Mouse (Mus musculus): ENCODE data around the gene Gm10337. TPM values are rescaled to one million over a fixed set of nuclear protein-coding genes. Genes with fewer than 3 reads are reported as not detected.

Gene Gm10337
- polyA plus RNA-seq, 1 experiment from 2014 or later, result 4.8 TPM

GRCm38 (mm10) chr15:102502254-102502840, 1.2 kb upstream of the Gm10337 start:
- H3K27ac ChIP-seq, result no peak overlapping the region
- no peak for DNase-seq (ENCODE audit: low spot score)
- whole genome bisulfite sequencing, result 82% methylated on average over 9 of the region's 9 CpGs

GRCm38 (mm10) chr15:102503924-102504782, 631 bp downstream of the Gm10337 start:
- no peak overlapping the region for H3K27ac ChIP-seq

More at GRCm38 (mm10) chr15:102502254-102502840, 1.2 kb upstream of the Gm10337 start:
- Histone ChIP-seq H3K27me3 (ENCODE audit: low read depth, poor library complexity, severe bottlenecking) (no peaks in the 10 kb centered on the region), H3K9me3 (replicated peaks) (no peaks in the 10 kb centered on the region), H3K4me1 (no peaks in the 10 kb centered on the region), H3K4me3 (no peak overlapping the region), H3K36me3 (peaks cover 95% of the 10 kb centered on the region)

GRCm38 (mm10) chr15:102505073-102505769, 1.7 kb downstream of the Gm10337 start:
- Histone ChIP-seq H3K4me3 (no peak overlapping the region), H3K4me1 (peaks cover 9% of the 10 kb centered on the region), H3K9me3 (replicated peaks) (no peaks in the 10 kb centered on the region), H3K27me3 (ENCODE audit: low read depth, poor library complexity, severe bottlenecking) (no peaks in the 10 kb centered on the region), H3K27ac (0 out of 2 replicates have a peak overlapping the region, but pooled peaks have one; percentile 42), H3K36me3 (peaks cover 78% of the 10 kb centered on the region)
- 76% methylated on average over 12 of the region's 12 CpGs for WGBS
- DNase-seq (ENCODE audit: low spot score), result no peak

More at GRCm38 (mm10) chr15:102503924-102504782, 631 bp downstream of the Gm10337 start:
- H3K27me3 ChIP-seq (ENCODE audit: low read depth, poor library complexity, severe bottlenecking), result no peaks in the 10 kb centered on the region
- 89% methylated on average over 9 of the region's 9 CpGs for WGBS
- peaks cover 88% of the 10 kb centered on the region for H3K36me3 ChIP-seq
- no peaks in the 10 kb centered on the region for H3K9me3 ChIP-seq (replicated peaks)
- no peak for DNase-seq (ENCODE audit: low spot score)
- H3K4me1 ChIP-seq, result no peaks in the 10 kb centered on the region
- no peak overlapping the region for H3K4me3 ChIP-seq

- H3K27ac ChIP-seq, result no peak overlapping the region
- no peaks in the 10 kb centered on the region for H3K9me3 ChIP-seq (replicated peaks)
- H3K36me3 ChIP-seq, result peaks cover 71% of the 10 kb centered on the region
- DNase-seq (ENCODE audit: low spot score), result no peak
- H3K4me1 ChIP-seq, result peaks cover 16% of the 10 kb centered on the region
- H3K4me3 ChIP-seq, result no peak overlapping the region
- no peaks in the 10 kb centered on the region for H3K27me3 ChIP-seq (ENCODE audit: low read depth, poor library complexity, severe bottlenecking)
- 91% methylated on average over 9 of the region's 9 CpGs for WGBS
These were observed 2.4 kb downstream of the Gm10337 start for GRCm38 (mm10) chr15:102505770-102506463.

- Histone ChIP-seq H3K27ac (no peak overlapping the region), H3K36me3 (peaks cover 66% of the 10 kb centered on the region), H3K4me3 (no peak overlapping the region), H3K4me1 (peaks cover 22% of the 10 kb centered on the region), H3K9me3 (replicated peaks) (no peaks in the 10 kb centered on the region), H3K27me3 (ENCODE audit: low read depth, poor library complexity, severe bottlenecking) (no peaks in the 10 kb centered on the region)
- DNase-seq (ENCODE audit: low spot score), result no peak
- WGBS, result 80% methylated on average over 2 of the region's 2 CpGs
These were observed 2.9 kb downstream of the Gm10337 start for GRCm38 (mm10) chr15:102506464-102506830.

GRCm38 (mm10) chr15:102506864-102507263, 3.3 kb downstream of the Gm10337 start:
- H3K4me1 ChIP-seq, result peaks cover 26% of the 10 kb centered on the region
- WGBS, result 91% methylated on average over 1 of the region's 1 CpGs
- no peak overlapping the region for H3K4me3 ChIP-seq
- peaks cover 61% of the 10 kb centered on the region for H3K36me3 ChIP-seq
- no peak for DNase-seq (ENCODE audit: low spot score)
- H3K9me3 ChIP-seq (replicated peaks), result no peaks in the 10 kb centered on the region
- H3K27me3 ChIP-seq (ENCODE audit: low read depth, poor library complexity, severe bottlenecking), result no peaks in the 10 kb centered on the region
- no peak overlapping the region for H3K27ac ChIP-seq

- no peak for DNase-seq (ENCODE audit: low spot score)
- peaks cover 33% of the 10 kb centered on the region for H3K4me1 ChIP-seq
- H3K4me3 ChIP-seq, result no peak overlapping the region
- peaks cover 54% of the 10 kb centered on the region for H3K36me3 ChIP-seq
- H3K27me3 ChIP-seq (ENCODE audit: low read depth, poor library complexity, severe bottlenecking), result no peaks in the 10 kb centered on the region
- no peaks in the 10 kb centered on the region for H3K9me3 ChIP-seq (replicated peaks)
- no peak overlapping the region for H3K27ac ChIP-seq
These were observed 4.0 kb downstream of the Gm10337 start for GRCm38 (mm10) chr15:102507561-102507960.

- H3K9me3 ChIP-seq (replicated peaks), result no peaks in the 10 kb centered on the region
- no peak for DNase-seq (ENCODE audit: low spot score)
- no peak overlapping the region for H3K27ac ChIP-seq
- no peak overlapping the region for H3K4me3 ChIP-seq
- WGBS, result 84% methylated on average over 3 of the region's 3 CpGs
- H3K4me1 ChIP-seq, result peaks cover 39% of the 10 kb centered on the region
- H3K36me3 ChIP-seq, result peaks cover 47% of the 10 kb centered on the region
- no peaks in the 10 kb centered on the region for H3K27me3 ChIP-seq (ENCODE audit: low read depth, poor library complexity, severe bottlenecking)
These were observed 4.8 kb downstream of the Gm10337 start for GRCm38 (mm10) chr15:102508336-102508735.

- peaks cover 39% of the 10 kb centered on the region for H3K4me1 ChIP-seq
- H3K9me3 ChIP-seq (replicated peaks), result no peaks in the 10 kb centered on the region
- peaks cover 29% of the 10 kb centered on the region for H3K36me3 ChIP-seq
- peak overlapping the region; percentile 64 for H3K4me3 ChIP-seq
- no peaks in the 10 kb centered on the region for H3K27me3 ChIP-seq (ENCODE audit: low read depth, poor library complexity, severe bottlenecking)
- peak overlapping the region; percentile 84 for H3K27ac ChIP-seq
- peak; percentile 50 for DNase-seq (ENCODE audit: low spot score)
- WGBS, result 13% methylated on average over 9 of the region's 9 CpGs
These were observed 6.6 kb downstream of the Gm10337 start for GRCm38 (mm10) chr15:102510110-102510509.

- 4% methylated on average over 34 of the region's 34 CpGs for WGBS
- H3K27me3 ChIP-seq (ENCODE audit: low read depth, poor library complexity, severe bottlenecking), result no peaks in the 10 kb centered on the region
- peak; percentile 98 for DNase-seq (ENCODE audit: low spot score)
- peak overlapping the region; percentile 84 for H3K27ac ChIP-seq
- H3K4me1 ChIP-seq, result peaks cover 45% of the 10 kb centered on the region
- no peaks in the 10 kb centered on the region for H3K9me3 ChIP-seq (replicated peaks)
- H3K4me3 ChIP-seq, result peak overlapping the region; percentile 64
- peaks cover 25% of the 10 kb centered on the region for H3K36me3 ChIP-seq
These were observed 7.2 kb downstream of the Gm10337 start for GRCm38 (mm10) chr15:102510590-102511284.

- H3K4me1 ChIP-seq, result peaks cover 51% of the 10 kb centered on the region
- peak; percentile 59 for DNase-seq (ENCODE audit: low spot score)
- peak overlapping the region; percentile 64 for H3K4me3 ChIP-seq
- peaks cover 20% of the 10 kb centered on the region for H3K36me3 ChIP-seq
- H3K27me3 ChIP-seq (ENCODE audit: low read depth, poor library complexity, severe bottlenecking), result no peaks in the 10 kb centered on the region
- H3K27ac ChIP-seq, result peak overlapping the region; percentile 84
- WGBS, result 6% methylated on average over 6 of the region's 6 CpGs
- H3K9me3 ChIP-seq (replicated peaks), result no peaks in the 10 kb centered on the region
These were observed 7.8 kb downstream of the Gm10337 start for GRCm38 (mm10) chr15:102511285-102511833.

- Histone ChIP-seq H3K27ac (peak overlapping the region; percentile 84), H3K4me1 (peaks cover 53% of the 10 kb centered on the region), H3K27me3 (ENCODE audit: low read depth, poor library complexity, severe bottlenecking) (no peaks in the 10 kb centered on the region), H3K9me3 (replicated peaks) (no peaks in the 10 kb centered on the region), H3K4me3 (peak overlapping the region; percentile 64), H3K36me3 (peaks cover 15% of the 10 kb centered on the region)
- no peak for DNase-seq (ENCODE audit: low spot score)
- 26% methylated on average over 5 of the region's 5 CpGs for WGBS
These were observed 8.5 kb downstream of the Gm10337 start for GRCm38 (mm10) chr15:102512010-102512409.
